Mouse (Mus musculus) small intestine, adult 2 months (tissue): ENCODE data around the gene Slc2a4.

Source experiments
- CTCF ChIP-seq: fragments of 200-500 bp; IDR thresholded peaks from 2 replicates; pipeline ENCODE4 v1.5.1; 2012; ENCODE audit warnings: low read depth, mild to moderate bottlenecking, control low read depth, inconsistent platforms, low read length, moderate library complexity, mixed read lengths; ENCODE audit not compliant: insufficient replicate concordance, insufficient read length; ENCODE audit errors: extremely low read depth
- POLR2A ChIP-seq: fragments of 200-500 bp; IDR thresholded peaks from 2 replicates; pipeline ENCODE4 v1.6.1; 2012; ENCODE audit warnings: low read depth, mild to moderate bottlenecking, control low read depth, inconsistent platforms, low read length, moderate library complexity

- TF ChIP-seq CTCF (no peak), POLR2A (no peak)
These were observed 28.2 kb downstream of the Slc2a4 start for GRCm38 (mm10) chr11:69919661-69920265.
